ENCODE assay signal across 8 mouse cellular contexts in the genomic region with DNA sequence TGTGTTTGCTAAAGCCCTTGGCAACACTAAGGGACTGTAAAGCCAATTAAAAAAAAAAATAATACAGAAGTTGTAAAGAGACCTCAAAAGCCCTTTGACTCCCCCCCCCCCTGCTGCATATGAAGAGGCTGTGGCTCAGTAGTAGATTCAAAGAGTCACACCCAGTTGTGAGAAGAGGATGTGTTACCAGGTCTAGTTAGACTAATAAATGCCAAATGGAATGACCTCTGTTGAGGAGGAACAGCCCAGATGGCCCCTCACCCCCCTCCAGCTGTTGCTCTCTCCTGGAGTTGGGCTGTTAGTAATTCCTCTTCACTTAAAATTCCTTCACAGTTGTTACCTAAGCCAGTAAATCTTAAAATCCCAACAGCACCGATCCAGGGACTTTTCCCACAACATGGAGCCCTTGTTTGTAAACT.
DNase-seq lines count a peak whose midpoint lies in the region; ATAC-seq and TF ChIP-seq lines count a peak whose summit lies in the region.

No protein-coding gene starts in this region.

- no peaks in the 10 kb centered on the region for H3K36me3 ChIP-seq in heart, embryonic 16.5 days (ENCODE audit: control insufficient read depth, insufficient read depth)
- peaks cover 0 to 37% of the 10 kb centered on the region in 2 experiments; a peak in 2 of 4 replicates for H3K36me3 ChIP-seq in MEL (ENCODE audit: control insufficient read depth in 1 of 2, insufficient read depth in 2 of 2, low read length in 2 of 2)
- no peaks in the 10 kb centered on the region for H3K36me3 ChIP-seq in liver, postnatal 0 days (replicated peaks; ENCODE audit: insufficient read depth, low read length)

- TF ChIP-seq RAD21 in MEL (IDR thresholded peaks at IDR 0.05; ENCODE audit: low read depth, low read length) = no peak

- no peak for ATAC-seq in heart, embryonic 16.5 days (replicated peaks; ENCODE audit: extremely low read depth, insufficient read depth, low FRiP score)
- ATAC-seq in liver, postnatal 0 days = no peak

- TF ChIP-seq CTCF in MEL (IDR thresholded peaks at IDR 0.05 in 2 of 3, conservative IDR thresholded peaks at IDR 0.05 in 1 of 3; ENCODE audit: control insufficient read depth in 1 of 3, insufficient read depth in 1 of 3, low read depth in 2 of 3, low read length in 3 of 3, poor library complexity in 1 of 3, severe bottlenecking in 1 of 3) = no peak
- no peak for TF ChIP-seq CTCF in embryonic fibroblast, embryonic 13.5 days (IDR thresholded peaks at IDR 0.05; ENCODE audit: borderline replicate concordance, insufficient read depth, low read length)
- TF ChIP-seq CTCF in liver, postnatal 0 days (IDR thresholded peaks at IDR 0.05; ENCODE audit: low read depth) = no peak

- H3K9ac ChIP-seq in heart, embryonic 16.5 days (ENCODE audit: low read length) = no peak overlapping the region
- peak overlapping the region; percentile 55 for H3K9ac ChIP-seq in MEL (ENCODE audit: control insufficient read depth, low read depth, low read length, poor library complexity, severe bottlenecking)
- no peak overlapping the region for H3K9ac ChIP-seq in liver, postnatal 0 days (replicated peaks)

- peak overlapping the region; percentile 8; the same call in 1 of the 2 replicates for H3K4me2 ChIP-seq in heart, embryonic 16.5 days (ENCODE audit: low read depth, low read length)
- H3K4me2 ChIP-seq in liver, postnatal 0 days (ENCODE audit: low read depth, low read length) = peak overlapping the region; percentile 51

- no peak overlapping the region for H3K4me3 ChIP-seq in heart, embryonic 16.5 days (ENCODE audit: low read length)
- peak overlapping the region; percentile 40 to 47 for H3K4me3 ChIP-seq in MEL (ENCODE audit: control insufficient read depth in 1 of 2, insufficient read depth in 1 of 2, low read depth in 2 of 2, low read length in 2 of 2)
- no peak overlapping the region for H3K4me3 ChIP-seq in embryonic fibroblast, embryonic 13.5 days (ENCODE audit: insufficient read depth, low read length)
- no peak overlapping the region for H3K4me3 ChIP-seq in liver, postnatal 0 days (ENCODE audit: low read depth, low read length)

- H3K27me3 ChIP-seq in heart, embryonic 16.5 days (ENCODE audit: control insufficient read depth, insufficient read depth, low read length) = no peaks in the 10 kb centered on the region
- no peaks in the 10 kb centered on the region for H3K27me3 ChIP-seq in MEL (ENCODE audit: control insufficient read depth in 1 of 2, insufficient read depth in 2 of 2, low read length in 2 of 2)
- H3K27me3 ChIP-seq in liver, postnatal 0 days (ENCODE audit: insufficient read depth, low read length) = no peaks in the 10 kb centered on the region

- peaks cover 27% of the 10 kb centered on the region for H3K79me2 ChIP-seq in MEL (ENCODE audit: control insufficient read depth, insufficient read depth, low read length, poor library complexity)

- no peak for DNase-seq in heart, adult 8-10 months (ENCODE audit: low spot score)
- DNase-seq in MEL (ENCODE audit: low read depth, low spot score) = peak; percentile 80
- DNase-seq in liver, postnatal 0 days = no peak
- no peak for DNase-seq in adrenal gland, adult 8-10 months
- no peak for DNase-seq in layer of hippocampus, postnatal 10 days (ENCODE audit: low spot score in 2 of 2)
- DNase-seq in thymus, postnatal 36 days = no peak

- H3K9me3 ChIP-seq in heart, embryonic 16.5 days (replicated peaks; ENCODE audit: control insufficient read depth, low read length) = no peaks in the 10 kb centered on the region
- H3K9me3 ChIP-seq in MEL (replicated peaks; ENCODE audit: insufficient read depth, low read length) = no peaks in the 10 kb centered on the region
- H3K9me3 ChIP-seq in liver, postnatal 0 days (ENCODE audit: low read length) = no peaks in the 10 kb centered on the region

- TF ChIP-seq POLR2A in MEL (IDR thresholded peaks at IDR 0.05; ENCODE audit: control insufficient read depth in 1 of 2, insufficient read depth in 1 of 2, low read depth in 1 of 2, low read length in 2 of 2, poor library complexity in 1 of 2) = no peak
- no peak for TF ChIP-seq POLR2A in embryonic fibroblast, embryonic 13.5 days (IDR thresholded peaks at IDR 0.05; ENCODE audit: low read depth, low read length)

- peak overlapping the region; percentile 33 for H3K27ac ChIP-seq in heart, embryonic 16.5 days (ENCODE audit: low read length)
- peak overlapping the region; percentile 82 for H3K27ac ChIP-seq in MEL (ENCODE audit: control insufficient read depth, low read depth, low read length)
- peak overlapping the region; percentile 36 for H3K27ac ChIP-seq in embryonic fibroblast, embryonic 13.5 days (ENCODE audit: insufficient read depth, low read length)
- peak overlapping the region; percentile 78 for H3K27ac ChIP-seq in liver, postnatal 0 days (ENCODE audit: low read depth)

- peak in 1 of 2 experiments; percentile 30; a peak in 1 of 4 replicates for TF ChIP-seq EP300 in MEL (IDR thresholded peaks at IDR 0.05; ENCODE audit: low read depth in 1 of 2, low read length in 2 of 2)
- TF ChIP-seq EP300 in liver, postnatal 0 days (IDR thresholded peaks at IDR 0.05; ENCODE audit: low read depth) = no peak

- 4% methylated on average over 1 of the region's 1 CpGs for WGBS in heart, embryonic 16.5 days
- WGBS in liver, postnatal 0 days (ENCODE audit: insufficient replicate concordance) = 11% methylated on average over 1 of the region's 1 CpGs

- peaks cover 55% of the 10 kb centered on the region for H3K4me1 ChIP-seq in heart, embryonic 16.5 days (ENCODE audit: control insufficient read depth, insufficient read depth, low read length)
- peaks cover 19 to 39% of the 10 kb centered on the region in 2 experiments for H3K4me1 ChIP-seq in MEL (ENCODE audit: control insufficient read depth in 1 of 2, insufficient read depth in 2 of 2, low read length in 2 of 2)
- H3K4me1 ChIP-seq in embryonic fibroblast, embryonic 13.5 days (ENCODE audit: control insufficient read depth, insufficient read depth, low read length) = peaks cover 28% of the 10 kb centered on the region
- H3K4me1 ChIP-seq in liver, postnatal 0 days (ENCODE audit: insufficient read depth) = peaks cover 53% of the 10 kb centered on the region

TF ChIP-seq in MEL, 35 proteins besides CTCF, POLR2A, EP300 and RAD21:
- TF ChIP-seq SIN3A (IDR thresholded peaks at IDR 0.05; ENCODE audit: low read length) (no peak), CHD1 (IDR thresholded peaks at IDR 0.05; ENCODE audit: low read depth, low read length) (no peak; the same call in 1 of the 2 replicates), UBTF (IDR thresholded peaks at IDR 0.05; ENCODE audit: borderline replicate concordance, insufficient read depth, low read depth, low read length) (0 out of 2 replicates have a peak, but pooled peaks have one; percentile 21), ZNF384 (IDR thresholded peaks at IDR 0.05; ENCODE audit: low read depth, low read length) (peak; percentile 95), MAX (IDR thresholded peaks at IDR 0.05; ENCODE audit: low read length) (no peak), TCF12 (IDR thresholded peaks at IDR 0.05; ENCODE audit: low read depth, low read length) (0 out of 2 replicates have a peak, but pooled peaks have one; percentile 2), ETS1 (IDR thresholded peaks at IDR 0.05; ENCODE audit: low read depth, low read length) (peak; percentile 48), MYB (IDR thresholded peaks at IDR 0.05; ENCODE audit: low read depth, low read length) (no peak), GATA1 (IDR thresholded peaks at IDR 0.05; ENCODE audit: low read depth, low read length) (no peak), RCOR1 (IDR thresholded peaks at IDR 0.05; ENCODE audit: low read depth, low read length) (no peak), ZMIZ1 (IDR thresholded peaks at IDR 0.05; ENCODE audit: low read depth, low read length) (no peak), MAZ (IDR thresholded peaks at IDR 0.05; ENCODE audit: low read depth, low read length) (peak; percentile 53; the same call in 1 of the 2 replicates), E2F4 (IDR thresholded peaks at IDR 0.05; ENCODE audit: borderline replicate concordance, low read depth, low read length) (no peak), MYC (IDR thresholded peaks at IDR 0.05; ENCODE audit: low read depth, low read length) (no peak), USF1 (IDR thresholded peaks at IDR 0.05; ENCODE audit: low read depth, low read length) (no peak), NRF1 (IDR thresholded peaks at IDR 0.05; ENCODE audit: insufficient read depth, low read depth, low read length, poor library complexity, severe bottlenecking) (no peak), ZKSCAN1 (IDR thresholded peaks at IDR 0.05; ENCODE audit: low read depth, low read length) (no peak), MEF2A (IDR thresholded peaks at IDR 0.05; ENCODE audit: extremely low read depth, insufficient replicate concordance, low read depth, low read length, poor library complexity, severe bottlenecking) (no peak), POLR2AphosphoS2 (IDR thresholded peaks at IDR 0.05; ENCODE audit: low read length) (no peak)

Comparison
In these comparisons a context has a peak if more than half of its experiments do, and no peak if none do; other contexts are left out.
1. H3K4me3 ChIP-seq: peak in MEL (2 of 2); none in heart, embryonic 16.5 days (single experiment), embryonic fibroblast, embryonic 13.5 days (single experiment) and liver, postnatal 0 days (single experiment).
2. Peak in every context shown above with its lines, with median percentiles within 50 percentile points of each other: H3K27ac ChIP-seq.